Mouse (Mus musculus) spleen, embryonic (tissue): ENCODE data around the gene Fbxw2.
"Not testable (repeated sequence)": the region's sequence is repeated elsewhere in the genome, so short reads cannot be mapped to it uniquely, and the experiment has no call there.

Experiments used
- CTCF ChIA-PET: fragments of 350-600 bp; sonication (Branson Sonifier 250); formaldehyde crosslinking; loops from one replicate; lab custom pipeline; 2022; lab: Charles Lee

The Fbxw2 gene

DNA sequence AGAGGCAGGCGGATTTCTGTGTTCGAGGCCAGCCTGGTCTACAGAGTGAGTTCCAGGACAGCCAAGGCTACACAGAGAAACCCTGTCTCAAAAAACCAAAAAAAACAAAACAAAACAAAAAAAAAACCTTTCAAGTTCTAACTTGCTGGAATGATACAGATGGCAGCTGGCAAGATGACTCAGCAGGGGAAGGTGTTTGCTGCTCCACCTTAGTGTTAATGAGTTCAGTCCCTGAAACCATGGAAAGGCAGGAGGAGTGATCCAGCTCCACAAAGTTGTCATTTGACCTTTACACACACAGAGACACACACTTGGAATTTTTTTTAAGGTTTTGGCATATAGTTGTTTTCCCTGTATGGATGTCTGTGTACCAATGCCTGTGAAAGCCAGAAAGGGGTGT lies 10.2 kb downstream of the Fbxw2 start:
- CTCF ChIA-PET = not testable (repeated sequence)

DNA sequence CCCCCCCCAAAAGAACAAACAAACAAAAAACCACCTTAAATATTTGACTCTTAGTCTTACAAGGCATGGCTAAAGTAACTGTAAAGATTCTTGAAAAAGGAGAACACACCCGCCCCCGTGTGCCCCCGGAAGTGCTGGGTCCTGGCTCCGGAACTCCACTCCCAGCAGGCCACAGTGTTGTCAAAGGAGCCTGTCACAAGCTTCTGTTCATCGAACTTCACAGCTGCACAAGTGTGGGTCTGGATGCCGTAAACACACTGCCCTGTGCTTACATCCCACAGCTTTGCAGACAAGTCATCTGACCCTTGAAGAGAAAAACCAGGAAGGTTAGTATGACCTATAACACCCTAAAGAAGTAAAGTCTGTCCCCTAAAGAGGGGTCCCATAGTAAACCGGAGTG lies 13.4 kb downstream of the Fbxw2 start:
- CTCF ChIA-PET = no interaction called here

DNA sequence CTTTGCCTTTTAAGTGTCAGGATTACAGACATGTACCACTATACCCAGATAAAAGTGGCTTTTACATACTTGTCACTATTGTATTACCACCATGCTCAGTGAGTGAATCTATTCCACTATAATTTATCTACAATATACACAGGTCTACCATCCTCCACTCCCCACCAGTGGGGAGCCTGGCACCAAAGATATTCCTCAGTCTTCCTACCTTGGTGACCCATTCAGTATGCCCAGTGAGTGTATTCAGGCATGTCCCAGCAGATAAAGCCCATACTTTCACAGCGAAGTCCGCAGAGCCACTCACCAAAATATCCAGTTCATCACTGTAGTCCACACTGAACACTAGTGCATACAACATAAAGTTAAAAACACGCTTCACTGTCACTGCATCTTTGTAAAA lies 15.3 kb downstream of the Fbxw2 start:
- CTCF ChIA-PET = interaction anchor here (0.5 kb wide), 1 partner anchor 61 kb away, joined by 3 read pairs; no protein-coding TSS in a partner anchor

DNA sequence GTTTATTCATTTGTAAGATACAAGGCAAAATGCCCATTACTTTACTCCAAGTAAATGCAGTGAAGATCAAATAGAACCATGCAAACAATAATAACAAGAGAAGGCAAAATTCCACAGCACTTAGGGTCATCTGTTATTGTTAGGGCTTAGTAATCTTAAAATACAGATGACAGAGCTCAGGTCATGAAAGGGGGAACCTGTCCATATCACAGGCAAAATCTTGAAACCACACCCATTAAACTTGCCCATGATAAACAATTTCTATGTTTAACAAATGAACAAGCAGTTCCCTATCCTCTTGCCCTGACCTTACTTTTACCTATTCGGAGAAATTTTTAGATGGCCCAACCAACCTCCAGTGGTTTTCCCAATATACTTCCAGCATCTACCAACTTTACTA lies 16.5 kb downstream of the Fbxw2 start:
- CTCF ChIA-PET = no interaction called here

DNA sequence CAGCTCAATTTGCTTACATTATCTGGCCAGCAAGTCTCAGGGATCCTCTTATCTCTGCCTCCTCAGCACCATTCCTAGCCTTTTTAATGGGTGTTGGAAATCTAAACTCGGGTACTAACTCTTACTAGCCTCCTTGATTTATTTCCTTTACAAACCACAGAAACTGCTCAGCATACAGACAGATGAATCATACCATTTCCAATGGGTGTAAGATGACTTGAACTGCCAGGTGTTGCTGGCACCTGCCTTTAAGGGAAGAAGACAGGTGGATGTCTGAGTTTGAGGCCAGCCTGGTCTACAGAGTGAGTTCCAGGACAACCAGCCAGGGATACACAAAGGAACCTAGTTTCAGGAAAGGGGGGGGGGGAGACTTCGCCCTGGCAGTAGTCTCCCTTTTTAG lies 18.1 kb downstream of the Fbxw2 start:
- CTCF ChIA-PET = no interaction called here

- CTCF ChIA-PET = no interaction called here
Measured at GRCm38 (mm10) chr2:34805364-34805950, 20.7 kb downstream of the Fbxw2 start.

DNA sequence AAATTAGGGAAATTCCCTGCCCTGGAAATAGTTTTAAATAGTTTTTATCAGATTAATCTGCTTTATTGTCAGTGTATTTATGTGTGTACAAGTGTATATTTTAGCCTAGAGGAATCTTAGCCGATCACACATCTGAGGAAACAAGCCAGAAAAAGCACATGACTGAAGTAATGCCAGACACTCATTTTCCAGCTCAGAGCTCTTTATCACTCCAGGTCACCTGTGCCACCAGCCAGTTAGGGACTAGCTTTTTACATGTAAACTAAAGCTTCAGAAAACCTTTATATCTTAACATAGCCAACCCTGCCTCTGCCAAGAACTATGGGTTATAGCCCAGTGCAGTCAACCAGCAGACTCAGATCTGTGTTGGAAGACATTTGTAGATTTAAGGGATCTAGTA lies 21.3 kb downstream of the Fbxw2 start:
- CTCF ChIA-PET = no interaction called here

GRCm38 (mm10) chr2:34804172-34804571 lies 21.9 kb downstream of the Fbxw2 start:
- CTCF ChIA-PET = interaction anchor here (0.7 kb wide), 1 partner anchor 19 kb away, joined by 6 read pairs; no protein-coding TSS in a partner anchor

DNA sequence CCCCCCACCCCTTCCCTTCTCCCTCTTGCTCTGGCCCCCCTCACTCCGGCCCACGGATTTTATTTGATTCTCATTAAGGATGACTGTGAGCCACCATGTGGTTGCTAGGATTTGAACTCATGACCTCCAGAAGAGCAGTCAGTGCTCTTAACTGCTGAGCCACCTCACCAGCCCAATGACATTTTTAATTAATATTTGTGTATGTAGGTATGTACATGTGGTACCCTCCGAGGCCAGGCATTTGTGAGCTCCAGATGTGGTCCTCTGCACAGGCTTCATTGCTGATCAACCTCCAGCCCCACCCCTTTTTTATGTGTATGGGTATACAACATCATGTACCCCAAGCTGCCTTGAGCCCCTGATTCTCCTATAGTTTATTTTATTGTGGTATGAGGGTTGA lies 22.4 kb downstream of the Fbxw2 start:
- CTCF ChIA-PET = interaction anchor here (0.7 kb wide), 1 partner anchor 19 kb away, joined by 6 read pairs; no protein-coding TSS in a partner anchor

DNA sequence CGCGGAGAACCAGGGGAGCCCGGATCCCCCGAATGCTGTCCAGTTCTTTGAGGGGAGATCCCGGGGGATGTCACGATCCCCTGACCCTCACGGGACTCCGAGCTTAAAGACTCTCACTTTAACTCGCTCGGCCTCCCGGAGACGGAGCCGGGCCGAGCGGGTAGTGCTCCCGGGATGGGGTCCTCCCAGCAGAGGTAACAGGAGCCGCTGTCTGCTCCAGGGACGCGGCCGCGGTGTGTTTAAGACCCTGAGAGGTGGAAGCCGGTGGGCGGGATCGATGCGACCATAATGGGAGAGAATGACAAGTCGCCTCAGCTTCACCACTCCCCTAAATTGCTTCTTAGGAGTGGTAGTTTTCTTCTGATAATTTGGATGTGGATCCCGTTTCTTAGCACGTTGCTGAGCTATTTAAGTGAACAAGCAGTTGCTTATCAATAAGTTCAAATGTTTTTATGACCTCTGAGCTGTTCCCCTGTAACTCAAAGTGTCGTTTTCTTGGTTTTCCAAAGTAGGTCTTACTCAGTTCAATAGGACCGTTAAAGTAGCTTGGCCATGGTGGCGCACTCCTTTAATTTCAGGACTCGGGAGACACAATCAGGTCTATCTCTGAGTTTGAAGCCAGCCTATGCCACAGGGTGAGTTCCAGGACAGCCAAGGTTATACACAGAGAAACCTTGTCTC lies 23.4 kb downstream of the Fbxw2 start:
- CTCF ChIA-PET = interaction anchor here (0.6 kb wide), 2 partner anchors 30 to 1432 kb away, joined by 3 to 4 read pairs; no protein-coding TSS in a partner anchor

DNA sequence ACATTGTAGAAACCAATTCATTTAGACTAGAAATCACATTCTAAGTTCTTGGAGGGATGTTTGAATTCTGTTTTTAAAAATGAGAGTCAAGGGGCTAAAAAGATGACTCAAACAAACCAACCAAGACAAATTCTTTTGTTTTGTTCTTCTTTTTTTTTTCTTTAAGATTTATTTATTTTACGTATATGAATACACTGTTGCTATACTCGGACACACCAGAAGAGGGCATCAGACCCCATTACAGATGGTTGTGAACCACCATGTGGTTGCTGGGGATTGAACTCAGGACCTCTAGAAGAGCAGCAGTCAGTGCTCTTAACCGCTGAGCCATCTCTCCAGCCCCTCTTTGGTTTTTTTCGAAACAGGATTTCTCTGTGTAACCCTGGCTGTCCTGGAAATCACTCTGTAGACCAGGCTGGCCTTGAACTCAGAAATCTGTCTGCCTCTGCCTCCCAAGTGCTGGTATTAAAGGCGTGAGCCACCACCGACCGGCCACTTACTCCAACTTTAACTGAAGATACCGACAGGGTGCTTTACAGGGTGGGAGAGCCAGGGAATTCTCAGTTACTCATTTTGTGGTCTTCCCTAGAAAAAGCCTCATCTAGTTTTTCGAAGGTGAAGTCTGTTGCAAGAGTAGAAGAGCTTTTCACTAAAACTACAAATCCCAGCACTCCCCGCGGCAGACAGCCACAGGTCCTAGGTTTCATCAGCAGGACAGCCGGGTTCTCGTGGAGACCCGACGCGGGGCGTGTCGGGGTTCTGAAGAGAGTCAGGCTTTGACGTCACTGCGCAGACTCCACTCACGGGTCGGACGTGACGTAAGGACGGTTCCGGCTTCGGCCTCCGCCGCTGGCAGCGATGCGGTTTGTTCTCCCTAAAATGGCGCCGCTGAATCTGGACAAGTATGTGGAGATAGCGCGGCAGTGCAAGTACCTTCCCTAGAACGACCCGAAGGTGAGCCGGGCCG lies 24.3 kb downstream of the Fbxw2 start:
- CTCF ChIA-PET = interaction anchor here (0.5 to 0.6 kb wide), 3 partner anchors 29 to 1431 kb away, joined by 3 to 4 read pairs (median 3); no protein-coding TSS in a partner anchor

- CTCF ChIA-PET = interaction anchor here (1.1 kb wide), 1 partner anchor 10 kb away, joined by 4 read pairs; no protein-coding TSS in a partner anchor
Measured at GRCm38 (mm10) chr2:34800371-34800770, 25.7 kb downstream of the Fbxw2 start.

GRCm38 (mm10) chr2:34799357-34800256 lies 26.5 kb downstream of the Fbxw2 start, which contains the start of gene Rabepk:
Gene Rabepk, minus strand, starts transcription at chr2:34799912.
- CTCF ChIA-PET = no interaction called here

DNA sequence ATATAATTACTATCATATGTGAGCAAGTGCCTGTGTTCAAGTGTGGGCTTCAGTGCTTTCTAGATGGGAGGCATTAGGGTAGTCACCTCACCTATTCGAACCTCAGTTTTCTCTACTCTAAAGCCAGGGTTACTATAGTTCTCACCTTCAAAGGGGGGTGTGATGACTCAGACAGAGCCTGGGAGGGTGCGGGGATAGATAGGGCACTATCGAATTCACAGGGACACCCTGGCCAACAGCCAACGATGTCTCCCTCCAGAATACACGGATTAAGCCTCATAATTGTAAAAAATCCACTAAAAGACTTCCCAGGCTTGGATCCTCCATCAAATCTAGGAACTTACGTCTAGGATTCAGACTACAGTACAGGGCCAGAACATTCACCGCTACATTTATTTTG lies 30.7 kb downstream of the Fbxw2 start:
- CTCF ChIA-PET = no interaction called here

DNA sequence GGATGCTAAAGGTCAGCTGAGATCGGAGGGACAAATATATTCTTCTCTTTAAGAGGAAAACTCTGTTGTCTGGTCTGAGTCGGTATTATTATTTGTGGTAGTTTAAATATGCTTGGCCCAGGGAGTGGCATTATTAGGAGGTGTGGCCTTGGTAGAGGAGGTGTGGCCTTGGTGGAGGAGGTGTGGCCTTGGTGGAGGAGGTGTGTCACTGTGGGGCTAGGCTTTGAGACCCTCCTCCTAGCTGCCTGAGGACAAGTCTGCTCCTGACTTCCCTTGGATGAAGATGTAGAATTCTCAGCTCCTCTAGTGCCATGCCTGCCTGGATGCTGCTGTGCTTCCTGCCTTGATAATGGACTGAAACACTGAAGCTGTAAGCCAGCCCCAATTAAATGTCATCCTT lies 31.6 kb downstream of the Fbxw2 start:
- CTCF ChIA-PET = no interaction called here

DNA sequence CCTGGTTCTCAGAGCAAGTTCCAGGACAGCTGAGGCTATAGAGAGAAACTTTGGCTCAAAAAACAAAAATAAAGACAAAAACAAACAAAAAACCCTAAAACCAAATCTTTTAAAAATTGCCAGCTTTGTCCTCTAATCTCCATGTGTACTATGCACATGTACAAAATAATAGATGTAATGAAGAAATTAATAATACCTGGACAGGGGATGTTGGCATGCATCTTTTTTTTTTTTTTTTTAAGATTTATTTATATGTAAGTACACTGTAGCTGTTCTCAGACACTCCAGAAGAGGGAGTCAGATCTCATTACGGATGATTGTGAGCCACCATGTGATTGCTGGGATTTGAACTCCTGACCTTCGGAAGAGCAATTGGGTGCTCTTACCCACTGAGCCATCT lies 33.6 kb downstream of the Fbxw2 start:
- CTCF ChIA-PET = interaction anchor here (0.6 to 1.1 kb wide), 4 partner anchors 9 to 284 kb away, joined by 3 to 8 read pairs (median 4); no protein-coding TSS in a partner anchor

DNA sequence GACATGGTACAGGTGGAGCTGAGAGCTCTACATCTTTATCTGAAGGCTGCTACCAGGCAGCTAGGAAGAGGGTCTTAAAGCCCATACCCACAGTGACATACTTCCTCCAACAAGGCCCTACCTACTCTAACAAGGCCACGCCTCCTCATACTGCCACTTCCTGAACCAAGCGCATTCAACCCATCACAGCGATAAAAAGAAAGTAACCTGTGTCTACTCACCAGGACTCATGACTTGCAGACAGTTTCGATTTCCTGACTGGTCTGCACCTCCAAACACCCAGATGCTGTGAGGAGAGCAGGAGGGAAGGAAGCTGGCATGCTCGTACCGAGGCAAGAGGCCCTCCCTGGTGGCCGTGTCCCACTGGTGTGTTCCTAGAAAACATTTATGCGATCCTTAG lies 35.8 kb downstream of the Fbxw2 start:
- CTCF ChIA-PET = interaction anchor here (1.3 kb wide), 1 partner anchor 10 kb away, joined by 4 read pairs; no protein-coding TSS in a partner anchor

- CTCF ChIA-PET = interaction anchor here (0.6 to 0.8 kb wide), 2 partner anchors 9 to 120 kb away, joined by 3 read pairs; no protein-coding TSS in a partner anchor
Measured at GRCm38 (mm10) chr2:34784085-34784484, 42.0 kb downstream of the Fbxw2 start.

DNA sequence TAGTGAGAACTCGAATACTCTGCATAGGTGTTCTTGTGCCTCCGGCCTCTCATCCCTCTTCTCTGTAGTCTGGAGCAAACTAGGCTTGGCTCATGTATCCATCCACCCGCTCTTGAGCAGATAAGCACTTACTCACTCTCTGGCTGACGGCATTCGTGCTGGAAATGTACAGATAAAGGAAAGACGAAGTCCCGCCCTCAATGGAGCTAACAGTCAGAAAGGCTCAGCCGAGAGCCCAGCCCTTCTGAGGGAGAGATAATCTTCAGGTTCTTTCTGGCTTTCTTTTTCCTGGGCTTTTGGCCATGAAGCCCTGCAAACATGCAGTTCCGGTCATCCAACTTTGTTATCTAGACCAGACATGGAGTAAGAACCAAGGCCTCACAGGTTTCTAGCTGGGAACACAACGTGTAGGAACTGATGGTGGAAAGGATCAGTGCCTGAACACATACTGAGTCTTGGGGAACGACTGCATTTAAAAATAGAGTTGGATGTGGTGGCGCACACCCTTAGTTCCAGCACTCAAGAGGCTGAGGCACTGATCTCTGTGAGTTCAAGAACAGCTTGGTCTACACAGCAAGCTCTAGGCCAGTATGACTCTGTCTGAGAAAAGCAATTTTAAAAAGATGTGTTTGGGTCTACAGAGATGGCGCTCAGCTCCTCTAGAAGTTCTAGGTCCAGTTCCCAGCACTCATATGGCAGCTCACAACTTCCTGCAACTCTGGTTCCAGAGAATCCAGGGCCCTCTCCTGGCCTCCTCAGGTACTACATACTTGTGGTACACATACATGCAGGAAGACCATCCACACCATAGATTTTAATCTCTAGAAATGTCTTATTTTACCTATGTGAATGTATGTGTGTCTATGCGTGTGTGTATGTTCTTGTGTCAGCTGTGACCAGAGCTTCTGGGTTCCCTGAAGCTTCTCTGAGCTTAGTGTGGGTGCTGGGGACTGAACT lies 42.8 kb downstream of the Fbxw2 start:
- CTCF ChIA-PET = interaction anchor here (0.6 to 0.8 kb wide), 3 partner anchors 10 to 338 kb away, joined by 3 to 6 read pairs (median 3); no protein-coding TSS in a partner anchor
